ENCODE assay signal across 9 mouse cellular contexts in genomic region chr16:90418661-90419060, GRCm38 (mm10). TPM values are rescaled to one million over a fixed set of nuclear protein-coding genes. Genes with fewer than 3 reads are reported as not detected.
DNase-seq lines count a peak whose midpoint lies in the region; ATAC-seq and TF ChIP-seq lines count a peak whose summit lies in the region.
"Had no signal": no experiment of that assay in that cellular context is flagged by ENCODE, and none has a peak within 500 bp of the region (broad histone marks: within the 10 kb centered on the region; RNA-seq: fewer than 3 reads in every experiment).

No protein-coding gene starts in this region.

- H3K4me3 ChIP-seq in kidney, embryonic 14.5 days (ENCODE audit: low read length), result no peak overlapping the region
- H3K4me3 ChIP-seq in embryonic facial prominence, embryonic 10.5 days, result no peak overlapping the region
- H3K4me3 ChIP-seq in stomach, embryonic 14.5 days (ENCODE audit: low read depth, low read length), result no peak overlapping the region
- H3K4me3 ChIP-seq in thymus, adult 2 months (ENCODE audit: control insufficient read depth, insufficient read depth, low read length), result no peak overlapping the region

- no peak overlapping the region; the same call in 1 of the 2 replicates for H3K9ac ChIP-seq in kidney, embryonic 14.5 days (ENCODE audit: low read depth, low read length)
- no peak overlapping the region for H3K9ac ChIP-seq in stomach, embryonic 14.5 days (replicated peaks; ENCODE audit: low read depth, low read length)

- peaks cover 59% of the 10 kb centered on the region for H3K4me1 ChIP-seq in kidney, embryonic 14.5 days (ENCODE audit: control insufficient read depth, insufficient read depth, low read length)
- H3K4me1 ChIP-seq in embryonic facial prominence, embryonic 10.5 days, result peaks cover 58% of the 10 kb centered on the region
- peaks cover 37% of the 10 kb centered on the region for H3K4me1 ChIP-seq in stomach, embryonic 14.5 days (ENCODE audit: control insufficient read depth, insufficient read depth, low read length)
- H3K4me1 ChIP-seq in thymus, adult 2 months (replicated peaks; ENCODE audit: control insufficient read depth, insufficient read depth, low read length), result no peaks in the 10 kb centered on the region

- WGBS in kidney, embryonic 14.5 days, result 3% methylated on average over 12 of the region's 12 CpGs
- WGBS in embryonic facial prominence, embryonic 10.5 days, result 11% methylated on average over 12 of the region's 12 CpGs
- WGBS in stomach, embryonic 14.5 days, result 7% methylated on average over 12 of the region's 12 CpGs
- 28% methylated on average over 12 of the region's 12 CpGs for WGBS in thymus, adult 2 months

- no peak for TF ChIP-seq POLR2A in thymus, adult 2 months (IDR thresholded peaks at IDR 0.05; ENCODE audit: control insufficient read depth, extremely low read depth, insufficient read depth, low read length, poor library complexity)

- peak overlapping the region; percentile 61; the same call in 1 of the 2 replicates for H3K27ac ChIP-seq in kidney, embryonic 14.5 days (ENCODE audit: low read depth, low read length)
- H3K27ac ChIP-seq in embryonic facial prominence, embryonic 10.5 days (replicated peaks), result 0 out of 2 replicates have a peak overlapping the region, but pooled peaks have one; percentile 40
- H3K27ac ChIP-seq in stomach, embryonic 14.5 days (ENCODE audit: low read length), result peak overlapping the region; percentile 41; the same call in 1 of the 2 replicates
- no peak overlapping the region for H3K27ac ChIP-seq in thymus, adult 2 months (ENCODE audit: control insufficient read depth, insufficient read depth, low read length)

- peaks cover under 1% of the 10 kb centered on the region; the same call in 1 of the 2 replicates for H3K9me3 ChIP-seq in kidney, embryonic 14.5 days (ENCODE audit: control insufficient read depth, low read length)
- peaks cover 2% of the 10 kb centered on the region; the same call in 1 of the 2 replicates for H3K9me3 ChIP-seq in embryonic facial prominence, embryonic 10.5 days
- H3K9me3 ChIP-seq in stomach, embryonic 14.5 days (ENCODE audit: control insufficient read depth, low read depth, low read length), result no peaks in the 10 kb centered on the region

- peak; percentile 83 for ATAC-seq in kidney, embryonic 14.5 days (ENCODE audit: low FRiP score, low TSS enrichment)
- ATAC-seq in stomach, embryonic 14.5 days (ENCODE audit: insufficient number of reproducible peaks, insufficient read depth, low FRiP score, low read depth), result peak; percentile 65; the same call in 1 of the 2 replicates

- no peak for TF ChIP-seq CTCF in thymus, adult 2 months (IDR thresholded peaks at IDR 0.05; ENCODE audit: borderline replicate concordance, control insufficient read depth, extremely low read depth, insufficient read depth, low read length, poor library complexity)

- no peaks in the 10 kb centered on the region for H3K27me3 ChIP-seq in kidney, embryonic 14.5 days (ENCODE audit: control insufficient read depth, insufficient read depth, low read length)
- no peaks in the 10 kb centered on the region for H3K27me3 ChIP-seq in embryonic facial prominence, embryonic 10.5 days (replicated peaks; ENCODE audit: low read depth, poor library complexity, severe bottlenecking)
- no peaks in the 10 kb centered on the region for H3K27me3 ChIP-seq in stomach, embryonic 14.5 days (ENCODE audit: control insufficient read depth, insufficient read depth, low read length)
- H3K27me3 ChIP-seq in thymus, adult 2 months (ENCODE audit: control insufficient read depth, insufficient read depth, low read length), result no peaks in the 10 kb centered on the region

- no peaks in the 10 kb centered on the region for H3K36me3 ChIP-seq in kidney, embryonic 14.5 days (ENCODE audit: control insufficient read depth, insufficient read depth, low read length)
- H3K36me3 ChIP-seq in embryonic facial prominence, embryonic 10.5 days (replicated peaks), result peaks cover 47% of the 10 kb centered on the region
- no peaks in the 10 kb centered on the region for H3K36me3 ChIP-seq in stomach, embryonic 14.5 days (ENCODE audit: control insufficient read depth, insufficient read depth, low read length)
- no peaks in the 10 kb centered on the region for H3K36me3 ChIP-seq in thymus, adult 2 months (ENCODE audit: control insufficient read depth, insufficient read depth, low read length)

- H3K4me2 ChIP-seq in kidney, embryonic 14.5 days (replicated peaks; ENCODE audit: low read depth, low read length), result peak overlapping the region; percentile 22
- H3K4me2 ChIP-seq in stomach, embryonic 14.5 days (replicated peaks; ENCODE audit: low read depth, low read length), result no peak overlapping the region

- no peak for DNase-seq in kidney, adult 8-10 months
- peak; percentile 44 for DNase-seq in embryonic facial prominence, embryonic 10.5 days (ENCODE audit: low spot score)
- DNase-seq in kidney, postnatal 10 days, result peak; percentile 42
- DNase-seq in c-Kit-positive CD71-positive TER-119-positive erythroid progenitor cells, embryonic 14.5 days (ENCODE audit: low spot score), result no peak
- DNase-seq in thymus, adult 2 months, result no peak
- DNase-seq in spleen, postnatal 4 days (ENCODE audit: low spot score in 2 of 2), result no peak
- DNase-seq: cerebellum, adult 9-11 months had no signal

RNA-seq across cellular contexts. Expression of gene Hunk, which starts 32.8 kb away (rescaled TPM):
- polyA plus RNA-seq in kidney, embryonic 14.5 days (2014; fragmentation: Nextera tagmentation; extraction: Ambion mirVana), result 10.3 and 16.6 TPM in 2 replicates
- 16.5 and 17.2 TPM in 2 replicates for polyA plus RNA-seq in embryonic facial prominence, embryonic 10.5 days (2016; fragmentation: Nextera tagmentation; extraction: Ambion mirVana)
- polyA plus RNA-seq in stomach, embryonic 14.5 days (2014; fragmentation: Nextera tagmentation; extraction: Ambion mirVana), result 10.7 and 11.7 TPM in 2 replicates
- polyA plus RNA-seq in thymus, adult 2 months (2012; rRNA removed), result 2.7 and 2.9 TPM in 2 replicates

Comparison
In these comparisons a context has a peak if more than half of its experiments do, and no peak if none do; other contexts are left out.
1. DNase-seq: peak in embryonic facial prominence, embryonic 10.5 days (single experiment) and kidney, postnatal 10 days (single experiment); none in kidney, adult 8-10 months (0 of 2), c-Kit-positive CD71-positive TER-119-positive erythroid progenitor cells, embryonic 14.5 days (single experiment), thymus, adult 2 months (single experiment) and spleen, postnatal 4 days (0 of 2).